Mouse (Mus musculus): ENCODE data around the gene Igsf11. TPM values are rescaled to one million over a fixed set of nuclear protein-coding genes. Genes with fewer than 3 reads are reported as not detected.

The Igsf11 gene
- polyA plus RNA-seq, 2 experiments: 0.03 to 0.16 TPM

GRCm38 (mm10) chr16:38943706-38944550 is 51.5 kb downstream of the Igsf11 start:
- ATAC-seq (ENCODE audit: insufficient read depth) (no peak), DNase-seq (ENCODE audit: low read depth in 3 of 3, low spot score in 3 of 3) (no peak)
- no peak overlapping the region for H3K9ac ChIP-seq (replicated peaks)
- no peak for TF ChIP-seq CTCF (IDR thresholded peaks at IDR 0.05; ENCODE audit: low read depth)
- H3K27me3 ChIP-seq (ENCODE audit: control insufficient read depth, insufficient read depth, low read length): no peaks in the 10 kb centered on the region
- no peak overlapping the region for H3K4me2 ChIP-seq (ENCODE audit: low read depth)
- H3K9me3 ChIP-seq (ENCODE audit: control insufficient read depth, low read length): no peaks in the 10 kb centered on the region
- WGBS (ENCODE audit: insufficient replicate concordance): 21% methylated on average over 5 of the region's 5 CpGs
- H3K4me3 ChIP-seq (ENCODE audit: insufficient read depth in 1 of 2, low read depth in 2 of 2, low read length in 2 of 2): no peak overlapping the region
- no peaks in the 10 kb centered on the region for H3K36me3 ChIP-seq (replicated peaks; ENCODE audit: control insufficient read depth, insufficient read depth, low read depth)
- no peak overlapping the region for H3K27ac ChIP-seq
- no peaks in the 10 kb centered on the region for H3K4me1 ChIP-seq (replicated peaks; ENCODE audit: control insufficient read depth in 2 of 2, insufficient read depth in 2 of 2, low read length in 1 of 2)

GRCm38 (mm10) chr16:38945111-38945510 is 52.6 kb downstream of the Igsf11 start:
- WGBS (ENCODE audit: insufficient replicate concordance): 59% methylated on average over 7 of the region's 7 CpGs

DNA sequence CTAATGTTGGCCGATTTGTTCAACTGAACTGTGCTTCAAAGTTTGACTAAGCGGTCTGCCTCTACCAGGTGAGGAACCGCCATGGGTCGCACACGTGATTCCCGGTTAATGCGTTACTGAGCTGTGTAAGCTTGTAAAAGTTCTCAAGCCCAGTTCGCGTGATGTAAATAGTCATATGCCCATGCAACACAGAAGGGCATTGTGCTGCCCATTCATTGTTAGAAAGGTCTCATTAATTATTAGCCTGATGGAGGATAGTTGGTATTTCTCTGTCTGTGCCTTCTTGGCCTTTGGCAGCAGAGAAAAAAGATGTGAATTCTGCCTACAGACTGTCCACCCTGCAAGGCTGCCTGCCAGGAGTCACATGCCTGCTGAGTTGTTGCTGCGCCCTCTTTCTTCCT is 53.1 kb downstream of the Igsf11 start:
- Histone ChIP-seq H3K9me3 (ENCODE audit: control insufficient read depth, low read length) (no peaks in the 10 kb centered on the region), H3K4me3 (ENCODE audit: insufficient read depth in 1 of 2, low read depth in 2 of 2, low read length in 2 of 2) (no peak overlapping the region), H3K27me3 (ENCODE audit: control insufficient read depth, insufficient read depth, low read length) (no peaks in the 10 kb centered on the region), H3K4me2 (ENCODE audit: low read depth) (no peak overlapping the region), H3K9ac (replicated peaks) (no peak overlapping the region), H3K27ac (no peak overlapping the region), H3K4me1 (replicated peaks; ENCODE audit: control insufficient read depth in 2 of 2, insufficient read depth in 2 of 2, low read length in 1 of 2) (no peaks in the 10 kb centered on the region), H3K36me3 (replicated peaks; ENCODE audit: control insufficient read depth, insufficient read depth, low read depth) (no peaks in the 10 kb centered on the region)
- no peak for ATAC-seq (ENCODE audit: insufficient read depth)
- TF ChIP-seq CTCF (IDR thresholded peaks at IDR 0.05; ENCODE audit: low read depth) (no peak), EP300 (IDR thresholded peaks at IDR 0.05; ENCODE audit: low read depth) (no peak)
- no peak for DNase-seq (ENCODE audit: low read depth in 3 of 3, low spot score in 3 of 3)
- WGBS (ENCODE audit: insufficient replicate concordance): 82% methylated on average over 10 of the region's 10 CpGs

More at GRCm38 (mm10) chr16:38945111-38945510, 52.6 kb downstream of the Igsf11 start:
- Histone ChIP-seq H3K27ac (no peak overlapping the region), H3K4me3 (ENCODE audit: insufficient read depth in 1 of 2, low read depth in 2 of 2, low read length in 2 of 2) (no peak overlapping the region), H3K36me3 (replicated peaks; ENCODE audit: control insufficient read depth, insufficient read depth, low read depth) (no peaks in the 10 kb centered on the region), H3K4me1 (replicated peaks; ENCODE audit: control insufficient read depth in 2 of 2, insufficient read depth in 2 of 2, low read length in 1 of 2) (no peaks in the 10 kb centered on the region), H3K9ac (replicated peaks) (no peak overlapping the region), H3K9me3 (ENCODE audit: control insufficient read depth, low read length) (no peaks in the 10 kb centered on the region), H3K27me3 (ENCODE audit: control insufficient read depth, insufficient read depth, low read length) (no peaks in the 10 kb centered on the region), H3K4me2 (ENCODE audit: low read depth) (no peak overlapping the region)
- TF ChIP-seq EP300 (IDR thresholded peaks at IDR 0.05; ENCODE audit: low read depth) (no peak), CTCF (IDR thresholded peaks at IDR 0.05; ENCODE audit: low read depth) (no peak)
- DNase-seq (ENCODE audit: low read depth in 3 of 3, low spot score in 3 of 3): no peak
- ATAC-seq (ENCODE audit: insufficient read depth): no peak

DNA sequence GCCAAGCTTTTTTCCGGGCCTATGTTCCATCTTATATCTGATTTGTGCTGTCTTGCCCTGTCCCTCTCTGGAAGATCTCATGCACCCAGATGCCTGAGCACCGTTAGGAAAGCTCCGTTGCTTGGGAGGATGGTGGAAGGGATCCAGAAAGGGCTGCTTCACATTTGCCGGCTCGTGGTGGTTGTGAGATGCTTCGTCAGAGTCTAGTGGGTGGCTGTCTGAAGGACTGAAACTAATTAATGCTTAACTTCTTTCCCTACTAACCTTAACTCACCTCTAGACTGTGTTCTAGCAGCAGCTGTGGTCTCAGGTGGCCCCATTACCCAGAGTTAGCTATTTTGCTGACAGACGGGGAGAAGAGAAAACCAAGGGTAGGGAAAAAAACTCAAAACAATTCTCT is 54.0 kb downstream of the Igsf11 start:
- no peak overlapping the region for H3K4me2 ChIP-seq (ENCODE audit: low read depth)
- no peaks in the 10 kb centered on the region for H3K27me3 ChIP-seq (ENCODE audit: control insufficient read depth, insufficient read depth, low read length)
- H3K27ac ChIP-seq: no peak overlapping the region
- TF ChIP-seq EP300 (IDR thresholded peaks at IDR 0.05; ENCODE audit: low read depth): no peak
- no peak for TF ChIP-seq CTCF (IDR thresholded peaks at IDR 0.05; ENCODE audit: low read depth)
- H3K9ac ChIP-seq (replicated peaks): no peak overlapping the region
- H3K4me3 ChIP-seq (ENCODE audit: insufficient read depth in 1 of 2, low read depth in 2 of 2, low read length in 2 of 2): no peak overlapping the region
- H3K4me1 ChIP-seq (replicated peaks; ENCODE audit: control insufficient read depth in 2 of 2, insufficient read depth in 2 of 2, low read length in 1 of 2): no peaks in the 10 kb centered on the region
- H3K9me3 ChIP-seq (ENCODE audit: control insufficient read depth, low read length): no peaks in the 10 kb centered on the region
- ATAC-seq (ENCODE audit: insufficient read depth) (no peak), DNase-seq (ENCODE audit: low read depth in 3 of 3, low spot score in 3 of 3) (no peak)
- 51% methylated on average over 7 of the region's 7 CpGs for WGBS (ENCODE audit: insufficient replicate concordance)
- H3K36me3 ChIP-seq (replicated peaks; ENCODE audit: control insufficient read depth, insufficient read depth, low read depth): no peaks in the 10 kb centered on the region

DNA sequence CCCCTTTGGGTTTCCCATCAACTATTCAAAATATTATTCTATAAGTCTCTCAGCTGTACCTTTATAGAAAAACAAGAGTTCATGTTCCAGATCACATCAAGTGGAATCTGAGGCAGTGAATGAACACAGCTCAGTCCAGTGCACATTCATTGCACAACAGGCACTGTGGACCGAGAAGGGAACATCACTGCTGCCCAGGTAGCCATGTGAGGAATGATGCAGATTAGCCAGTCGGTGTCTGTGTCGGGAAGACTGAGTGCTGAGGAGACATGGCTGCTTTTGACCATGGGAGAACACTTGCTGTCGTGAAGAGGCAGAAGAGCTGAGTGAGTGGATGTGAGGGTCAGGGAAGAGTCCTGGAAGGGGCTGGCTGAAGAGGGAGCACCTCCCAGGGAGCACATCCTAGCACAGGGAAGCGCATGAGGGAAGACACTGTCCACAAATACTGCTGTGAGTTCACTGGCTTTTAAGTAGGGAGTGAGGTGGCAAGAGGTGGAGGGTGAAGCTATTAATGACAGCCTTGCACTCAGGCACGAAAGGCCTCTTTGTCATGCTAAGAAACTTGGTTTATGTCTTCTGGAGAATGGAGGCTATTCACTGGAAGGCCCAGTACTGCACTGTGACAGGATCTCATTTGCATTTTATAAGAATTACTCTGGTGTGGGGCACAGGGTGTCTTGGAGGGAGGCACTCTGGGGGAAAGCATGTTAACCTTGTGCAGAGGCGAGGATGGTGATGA is 54.8 kb downstream of the Igsf11 start:
- DNase-seq (ENCODE audit: low read depth in 3 of 3, low spot score in 3 of 3): no peak
- Histone ChIP-seq H3K36me3 (replicated peaks; ENCODE audit: control insufficient read depth, insufficient read depth, low read depth) (no peaks in the 10 kb centered on the region), H3K27ac (no peak overlapping the region), H3K4me2 (ENCODE audit: low read depth) (no peak overlapping the region), H3K9me3 (ENCODE audit: control insufficient read depth, low read length) (no peaks in the 10 kb centered on the region), H3K4me1 (replicated peaks; ENCODE audit: control insufficient read depth in 2 of 2, insufficient read depth in 2 of 2, low read length in 1 of 2) (no peaks in the 10 kb centered on the region), H3K4me3 (ENCODE audit: insufficient read depth in 1 of 2, low read depth in 2 of 2, low read length in 2 of 2) (no peak overlapping the region), H3K9ac (replicated peaks) (no peak overlapping the region), H3K27me3 (ENCODE audit: control insufficient read depth, insufficient read depth, low read length) (no peaks in the 10 kb centered on the region)
- 61% methylated on average over 7 of the region's 7 CpGs for WGBS (ENCODE audit: insufficient replicate concordance)
- ATAC-seq (ENCODE audit: insufficient read depth): no peak
- TF ChIP-seq EP300 (IDR thresholded peaks at IDR 0.05; ENCODE audit: low read depth) (no peak), CTCF (IDR thresholded peaks at IDR 0.05; ENCODE audit: low read depth) (no peak)

Measured in liver, embryonic 14.5 days (tissue).